Mouse (Mus musculus) MEL (cell line): ENCODE results near the gene Acot3.

Experiments
- CTCF ChIP-seq, 3 experiments: IDR thresholded peaks in 2 of 3; conservative IDR thresholded peaks in 1 of 3; 2 replicates each; pipeline ENCODE4 v1.5.1; 2011 to 2012; ENCODE audit warnings: low read length in 3 of 3, low read depth in 2 of 3, mild to moderate bottlenecking in 2 of 3, improper control_type of control experiment in 1 of 3, inconsistent platforms in 1 of 3, mixed read lengths in 1 of 3, moderate library complexity in 1 of 3; ENCODE audit not compliant: control insufficient read depth in 1 of 3, insufficient read depth in 1 of 3, poor library complexity in 1 of 3, severe bottlenecking in 1 of 3
- EP300 ChIP-seq, 2 experiments: IDR thresholded peaks; 2 replicates each; pipeline ENCODE4 v1.6.1; 2011; ENCODE audit warnings: improper control_type of control experiment in 2 of 2, low read length in 2 of 2, low read depth in 1 of 2, mild to moderate bottlenecking in 1 of 2
- USF1 ChIP-seq: IDR thresholded peaks from 2 replicates; pipeline ENCODE4 v1.6.1; 2014; ENCODE audit warnings: low read depth, mild to moderate bottlenecking, inconsistent platforms, low read length, improper control_type of control experiment, moderate library complexity

GRCm38 (mm10) chr12:84003866-84004265 lies 48.1 kb upstream of the Acot3 start:
- TF ChIP-seq EP300 (IDR thresholded peaks at IDR 0.05; ENCODE audit: low read depth in 1 of 2, low read length in 2 of 2) (no peak), USF1 (no peak), CTCF (IDR thresholded peaks at IDR 0.05 in 2 of 3, conservative IDR thresholded peaks at IDR 0.05 in 1 of 3; ENCODE audit: control insufficient read depth in 1 of 3, insufficient read depth in 1 of 3, low read depth in 2 of 3, low read length in 3 of 3, poor library complexity in 1 of 3, severe bottlenecking in 1 of 3) (no peak)
